Mouse (Mus musculus) stomach, postnatal 0 days (tissue): ENCODE results near the gene Zfp248. TPM values are rescaled to one million over a fixed set of nuclear protein-coding genes. Genes with fewer than 3 reads are reported as not detected.

Experiments used
- ATAC-seq: fragments of 200-750 bp; cut with Nextera tagmentation; 2 replicates; pipeline ENCODE4 v1.8.0; 2017; ENCODE audit not compliant: low FRiP score, low TSS enrichment
- DNase-seq: peaks from one replicate; pipeline ENCODE4 v3.0.0-alpha.2; 2016; ENCODE audit warnings: low spot score
- H3K27ac ChIP-seq: fragments of 300-500 bp; sonication (generic); replicated peaks from 2 replicates; pipeline ENCODE4 v1.5.1; 2014; ENCODE audit warnings: mild to moderate bottlenecking, control low read depth
- H3K27me3 ChIP-seq: fragments of 300-500 bp; sonication (generic); 2 replicates; pipeline ENCODE4 v1.6.1; 2014; ENCODE audit warnings: low read length; ENCODE audit not compliant: control insufficient read depth, insufficient read depth
- H3K36me3 ChIP-seq: fragments of 300-500 bp; sonication (generic); 2 replicates; pipeline ENCODE4 v1.6.1; 2014; ENCODE audit warnings: low read length, mixed read lengths; ENCODE audit not compliant: control insufficient read depth, insufficient read depth
- H3K4me1 ChIP-seq: fragments of 300-500 bp; sonication (generic); replicated peaks from 2 replicates; pipeline ENCODE4 v1.6.1; 2014; ENCODE audit warnings: antibody characterized with exemption; ENCODE audit not compliant: control insufficient read depth, insufficient read depth
- H3K4me2 ChIP-seq: fragments of 300-500 bp; sonication (generic); replicated peaks from 2 replicates; pipeline ENCODE4 v1.6.1; 2014; ENCODE audit warnings: low read depth, mild to moderate bottlenecking, control low read depth, moderate library complexity
- H3K4me3 ChIP-seq: fragments of 300-500 bp; sonication (generic); 2 replicates; pipeline ENCODE4 v1.5.1; 2014; ENCODE audit warnings: low read depth, low read length, control low read depth
- H3K9ac ChIP-seq: fragments of 300-500 bp; sonication (generic); 2 replicates; pipeline ENCODE4 v1.6.1; 2014; ENCODE audit warnings: mild to moderate bottlenecking, low read length, control low read depth, mixed read lengths
- H3K9me3 ChIP-seq: fragments of 300-500 bp; sonication (generic); 2 replicates; pipeline ENCODE4 v1.6.1; 2016; ENCODE audit warnings: low read length; ENCODE audit not compliant: control insufficient read depth
- CTCF ChIP-seq: IDR thresholded peaks from 2 replicates; pipeline ENCODE4 v1.5.1; 2016; ENCODE audit warnings: antibody characterized with exemption, low read depth, mild to moderate bottlenecking, moderate library complexity
- EP300 ChIP-seq: optimal IDR thresholded peaks from 2 replicates; pipeline ENCODE3; 2016; ENCODE audit warnings: antibody characterized with exemption
- WGBS: fragments of 180-500 bp; shearing (Covaris S2); extraction: QIAGEN DNeasy Blood & Tissue Kit; methylation state at CpG from one replicate; pipeline ENCODE4 v1.1.7; 2014; 5-methylcytosine and 5-hydroxymethylcytosine counted together
- polyA plus RNA-seq: library from polyadenylated mRNA; unstranded; fragments of >200 nt; fragmentation: Nextera tagmentation; extraction: Ambion mirVana; gene quantifications from 2 replicates; pipeline ENCODE4 v1.2.1, GENCODE M21; 2015

The Zfp248 gene
- polyA plus RNA-seq, 1 experiment from 2014 or later, result 2.4 TPM

DNA sequence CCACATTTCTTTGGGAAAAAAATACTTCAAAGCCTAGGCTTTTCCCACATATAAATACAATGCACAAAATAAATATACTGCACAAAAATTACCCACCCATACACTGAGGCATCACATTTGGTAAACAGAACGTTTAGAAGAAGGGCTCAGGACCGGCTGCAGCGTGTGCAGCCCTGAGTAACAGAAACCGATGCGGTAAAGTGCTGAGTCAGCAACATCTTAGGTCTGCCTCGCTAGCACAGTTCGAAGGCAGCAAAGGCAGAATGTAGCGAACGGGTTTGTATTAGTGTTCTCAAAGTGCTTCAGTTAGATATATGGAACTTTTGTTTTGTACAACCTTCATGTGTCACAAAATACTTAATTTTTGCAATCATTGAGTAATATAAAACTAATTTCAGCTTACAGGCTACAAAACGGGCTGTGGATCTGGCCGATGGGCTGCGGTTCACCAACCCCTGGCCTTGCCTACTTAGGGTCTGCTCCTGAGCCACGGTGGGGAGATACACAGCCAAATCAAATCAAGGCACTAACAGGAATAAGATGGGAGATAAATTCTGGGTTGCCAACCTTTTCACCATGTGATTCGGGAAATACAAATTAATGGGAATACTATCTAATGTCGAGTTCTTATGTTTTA is 6.9 kb upstream of the Zfp248 start:
- Histone ChIP-seq H3K4me3 (no peak overlapping the region), H3K9me3 (no peaks in the 10 kb centered on the region), H3K4me1 (no peaks in the 10 kb centered on the region), H3K27me3 (no peaks in the 10 kb centered on the region), H3K27ac (no peak overlapping the region), H3K4me2 (no peak overlapping the region), H3K9ac (no peak overlapping the region), H3K36me3 (no peaks in the 10 kb centered on the region)
- WGBS, result 83% methylated on average over 15 of the region's 15 CpGs
- TF ChIP-seq CTCF, result no peak
- no peak for TF ChIP-seq EP300
- DNase-seq (no peak), ATAC-seq (no peak)

DNA sequence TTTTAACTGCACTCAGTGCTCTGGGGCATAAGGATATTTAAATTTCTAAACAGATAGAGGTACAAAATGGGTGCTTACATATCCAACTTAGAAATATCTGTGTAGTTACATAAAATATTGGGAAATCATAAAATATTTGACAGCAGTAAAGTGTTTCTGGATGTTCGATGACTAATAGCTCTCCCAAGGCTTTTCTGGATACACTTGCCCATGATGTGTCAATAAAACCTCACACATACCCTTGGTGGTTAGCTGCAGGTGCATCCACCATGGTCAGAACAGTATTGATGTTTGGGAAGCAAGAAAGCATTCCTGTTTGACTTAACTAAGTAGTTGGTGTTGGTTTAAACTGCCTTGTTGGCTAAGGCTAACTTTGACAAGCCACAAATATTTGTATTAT is 2.4 kb upstream of the Zfp248 start:
- no peak for TF ChIP-seq EP300
- TF ChIP-seq CTCF, result no peak

GRCm38 (mm10) chr6:118454452-118454851 is 876 bp downstream of the Zfp248 start:
- Histone ChIP-seq H3K9ac (peak overlapping the region; percentile 88), H3K36me3 (no peaks in the 10 kb centered on the region), H3K9me3 (no peaks in the 10 kb centered on the region), H3K4me3 (peak overlapping the region; percentile 72), H3K4me1 (no peaks in the 10 kb centered on the region), H3K27ac (peak overlapping the region; percentile 93), H3K27me3 (no peaks in the 10 kb centered on the region), H3K4me2 (peak overlapping the region; percentile 84)
- no peak for ATAC-seq
- DNase-seq, result no peak
- TF ChIP-seq CTCF, result no peak
- TF ChIP-seq EP300, result no peak
- 16% methylated on average over 8 of the region's 8 CpGs for WGBS

More for the DNA sequence above, 2.4 kb upstream of the Zfp248 start:
- Histone ChIP-seq H3K27ac (no peak overlapping the region), H3K36me3 (no peaks in the 10 kb centered on the region), H3K9ac (no peak overlapping the region), H3K27me3 (no peaks in the 10 kb centered on the region), H3K4me2 (no peak overlapping the region), H3K4me1 (no peaks in the 10 kb centered on the region), H3K9me3 (no peaks in the 10 kb centered on the region), H3K4me3 (no peak overlapping the region)
- no peak for ATAC-seq
- 84% methylated on average over 1 of the region's 1 CpGs for WGBS
- no peak for DNase-seq

GRCm38 (mm10) chr6:118431502-118431901 is 23.8 kb downstream of the Zfp248 start:
- Histone ChIP-seq H3K4me1 (no peaks in the 10 kb centered on the region), H3K9ac (no peak overlapping the region), H3K36me3 (peaks cover 12% of the 10 kb centered on the region), H3K4me3 (no peak overlapping the region), H3K9me3 (0 out of 2 replicates have a peak, but pooled peaks cover 2% of the 10 kb centered on the region), H3K27ac (no peak overlapping the region), H3K27me3 (no peaks in the 10 kb centered on the region), H3K4me2 (no peak overlapping the region)
- WGBS, result 87% methylated on average over 4 of the region's 4 CpGs
- TF ChIP-seq CTCF (no peak), EP300 (no peak)
- DNase-seq (no peak), ATAC-seq (no peak)

- H3K9me3 ChIP-seq, result 0 out of 2 replicates have a peak, but pooled peaks cover 2% of the 10 kb centered on the region
- WGBS, result 89% methylated on average over 1 of the region's 1 CpGs
- H3K36me3 ChIP-seq, result peaks cover 12% of the 10 kb centered on the region
- no peak for DNase-seq
- H3K27ac ChIP-seq, result no peak overlapping the region
- H3K4me2 ChIP-seq, result no peak overlapping the region
- H3K4me3 ChIP-seq, result no peak overlapping the region
- no peaks in the 10 kb centered on the region for H3K27me3 ChIP-seq
- no peak for ATAC-seq
- H3K4me1 ChIP-seq, result no peaks in the 10 kb centered on the region
- no peak for TF ChIP-seq EP300
- no peak for TF ChIP-seq CTCF
- no peak overlapping the region for H3K9ac ChIP-seq
These were observed 28.7 kb downstream of the Zfp248 start for GRCm38 (mm10) chr6:118426666-118427065.

GRCm38 (mm10) chr6:118419050-118419920 is 36.0 kb downstream of the Zfp248 start, which contains the start of gene Bms1:
TSS of gene Bms1 (minus strand) at chr6:118419474.
- ATAC-seq (peak; percentile 98), DNase-seq (peak; percentile 94)
- TF ChIP-seq EP300, result peak; percentile 38
- peak; percentile 99 for TF ChIP-seq CTCF
- peak within 1 kb of the TSS; percentile 69 for H3K4me2 ChIP-seq
- no peaks in the 10 kb centered on the region for H3K27me3 ChIP-seq
- peaks cover 7% of the 10 kb centered on the region for H3K36me3 ChIP-seq
- WGBS, result under 1% methylated on average over 67 of the region's 67 CpGs
- H3K27ac ChIP-seq, result peak within 1 kb of the TSS; percentile 91
- H3K9ac ChIP-seq, result peak within 1 kb of the TSS; percentile 92
- H3K4me3 ChIP-seq, result peak within 1 kb of the TSS; percentile 97
- no peaks in the 10 kb centered on the region for H3K9me3 ChIP-seq
- H3K4me1 ChIP-seq, result 0 out of 2 replicates have a peak, but pooled peaks cover 3% of the 10 kb centered on the region
